Mouse (Mus musculus): ENCODE measurements at regions not wholly inside any gene's neighbourhood (a gene's known extent, or its start where the extent isn't known, plus 50 kb on each side); places are given as distances from the start of the nearest gene placed in this dataset.
A peak's percentile ranks its signal among the peaks of the same experiment; 100 is the strongest.
"Not testable (repeated sequence)": the region's sequence is repeated elsewhere in the genome, so short reads cannot be mapped to it uniquely, and the experiment has no call there.

DNA sequence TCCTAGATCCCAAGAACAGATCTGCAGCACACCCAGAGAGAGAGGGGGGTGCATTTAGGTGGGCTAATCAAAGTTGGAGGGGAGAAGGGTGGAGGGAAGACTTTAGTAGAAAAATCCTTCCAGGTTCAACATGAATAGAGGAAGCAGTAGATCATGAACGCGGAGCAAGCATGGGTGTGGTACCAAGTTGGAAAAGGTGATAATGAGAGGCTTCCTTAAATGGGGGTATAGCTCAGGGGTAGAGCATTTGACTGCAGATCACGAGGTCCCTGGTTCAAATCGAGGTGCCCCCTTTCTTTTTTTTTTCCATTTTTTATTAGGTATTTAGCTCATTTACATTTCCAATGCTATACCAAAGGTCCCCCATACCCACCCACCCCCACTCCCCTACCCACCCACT, 54.0 kb upstream of the Krba1 start:
- not testable (repeated sequence) for DNase-seq (ENCODE audit: low read depth in 2 of 2, low spot score in 2 of 2)

DNA sequence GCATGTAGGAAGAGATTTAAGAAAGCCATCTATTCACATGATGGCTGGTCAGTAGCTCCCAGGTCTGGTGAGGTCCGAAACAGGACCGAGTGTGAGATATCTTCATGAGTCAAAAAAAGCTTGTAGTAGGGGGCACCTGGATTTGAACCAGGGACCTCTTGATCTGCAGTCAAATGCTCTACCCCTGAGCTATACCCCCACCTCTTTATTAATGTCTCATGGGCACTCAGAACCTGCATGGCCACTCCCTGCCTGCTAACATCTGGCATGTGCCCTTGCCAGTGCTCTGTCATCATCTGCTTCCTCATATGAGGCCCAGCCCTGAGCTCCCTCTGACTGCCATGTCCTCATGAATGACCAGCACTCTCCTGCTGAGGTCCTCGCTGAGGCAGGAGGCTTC, 58.4 kb upstream of the Krba1 start:
- not testable (repeated sequence) for DNase-seq (ENCODE audit: low read depth in 2 of 2, low spot score in 2 of 2)

DNA sequence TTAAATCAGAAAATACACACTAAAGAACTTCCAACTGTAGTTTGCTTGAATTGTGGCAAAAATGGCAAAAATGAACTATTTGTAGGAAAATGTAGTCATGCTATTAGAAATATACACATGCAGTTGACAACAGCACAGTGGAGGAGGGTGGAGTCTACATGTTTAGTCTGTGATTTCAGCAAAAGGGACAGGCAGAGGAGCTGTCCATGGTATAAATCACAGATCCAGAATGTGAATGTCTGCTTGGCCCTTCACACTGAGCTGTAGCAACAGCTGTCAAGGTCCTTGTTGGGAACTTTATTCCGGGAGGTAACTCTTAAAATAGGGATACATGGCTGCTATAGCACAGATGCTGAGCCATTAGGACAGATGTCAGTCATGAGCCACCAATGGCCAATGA, 107.4 kb upstream of the Krba1 start:
- no peak for DNase-seq (ENCODE audit: low read depth in 2 of 2, low spot score in 2 of 2)

DNA sequence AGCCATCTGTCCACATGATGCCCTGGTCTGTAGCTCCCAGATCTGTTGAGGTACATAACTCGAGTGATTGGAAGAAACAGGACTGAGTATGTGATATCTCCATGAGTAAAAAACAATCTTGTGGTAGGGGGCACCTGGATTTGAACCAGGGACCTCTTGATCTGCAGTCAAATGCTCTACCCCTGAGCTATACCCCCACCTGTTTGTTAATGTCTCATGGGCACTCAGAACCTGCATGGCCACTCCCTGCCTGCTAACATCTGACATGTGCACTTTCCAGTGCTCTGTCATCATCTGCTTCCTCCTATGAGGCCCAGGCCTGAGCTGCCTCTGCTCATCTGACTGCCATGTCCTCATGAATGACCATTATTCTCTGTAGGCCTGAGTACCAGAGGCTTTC, 115.7 kb upstream of the Krba1 start:
- DNase-seq (ENCODE audit: low read depth in 2 of 2, low spot score in 2 of 2) = not testable (repeated sequence)

DNA sequence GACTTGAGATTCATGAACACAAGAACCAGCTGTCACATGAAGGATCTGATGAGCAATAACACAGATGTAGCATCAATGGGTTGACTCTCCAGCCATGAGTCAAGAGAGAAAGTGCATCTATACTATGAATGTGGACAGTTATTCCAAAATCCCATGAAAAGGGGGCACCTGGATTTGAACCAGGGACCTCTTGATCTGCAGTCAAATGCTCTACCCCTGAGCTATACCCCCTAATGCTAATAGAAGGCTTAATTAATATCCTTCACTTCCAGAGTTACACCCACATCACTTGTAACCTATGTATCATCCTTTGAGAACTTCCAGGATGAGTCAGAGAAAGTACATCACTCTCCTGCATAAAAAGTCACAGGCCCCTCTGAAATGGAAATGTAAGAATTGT, 133.8 kb upstream of the Krba1 start:
- not testable (repeated sequence) for DNase-seq (ENCODE audit: low read depth in 2 of 2, low spot score in 2 of 2)

DNA sequence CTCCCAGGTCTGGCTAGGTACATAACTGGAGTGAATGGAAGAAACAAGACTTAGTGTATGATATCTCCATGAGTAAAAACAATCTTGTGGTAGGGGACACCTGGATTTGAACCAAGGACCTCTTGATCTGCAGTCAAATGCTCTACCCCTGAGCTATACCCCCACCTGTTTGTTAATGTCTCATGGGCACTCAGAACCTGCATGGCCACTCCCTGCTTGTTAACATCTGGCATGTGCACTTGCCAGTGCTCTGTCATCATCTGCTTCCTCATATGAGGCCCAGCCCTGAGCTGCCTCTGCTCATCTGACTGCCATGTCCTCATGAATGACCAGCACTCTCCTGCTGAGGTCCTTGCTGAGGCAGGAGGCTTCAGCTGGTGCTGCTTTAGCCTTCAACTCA, 142.4 kb upstream of the Krba1 start:
- DNase-seq (ENCODE audit: low read depth in 2 of 2, low spot score in 2 of 2) = not testable (repeated sequence)

DNA sequence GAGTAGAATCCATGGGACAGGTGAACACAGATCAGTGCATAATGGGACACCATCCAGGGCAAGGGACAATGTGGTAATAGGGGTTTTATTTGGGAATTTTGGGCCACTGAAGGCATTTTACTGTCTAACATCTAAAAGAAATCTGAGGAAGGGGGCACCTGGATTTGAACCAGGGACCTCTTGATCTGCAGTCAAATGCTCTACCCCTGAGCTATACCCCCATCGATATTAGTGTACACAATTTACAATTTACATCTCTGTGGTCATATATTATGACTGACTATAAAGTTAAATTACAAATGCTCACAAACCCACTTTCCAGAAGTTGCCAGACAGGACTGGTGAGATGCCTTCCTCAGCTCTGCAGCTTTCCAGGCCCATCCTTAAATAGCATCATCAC, 143.4 kb upstream of the Krba1 start:
- DNase-seq (ENCODE audit: low read depth in 2 of 2, low spot score in 2 of 2) = no peak

DNA sequence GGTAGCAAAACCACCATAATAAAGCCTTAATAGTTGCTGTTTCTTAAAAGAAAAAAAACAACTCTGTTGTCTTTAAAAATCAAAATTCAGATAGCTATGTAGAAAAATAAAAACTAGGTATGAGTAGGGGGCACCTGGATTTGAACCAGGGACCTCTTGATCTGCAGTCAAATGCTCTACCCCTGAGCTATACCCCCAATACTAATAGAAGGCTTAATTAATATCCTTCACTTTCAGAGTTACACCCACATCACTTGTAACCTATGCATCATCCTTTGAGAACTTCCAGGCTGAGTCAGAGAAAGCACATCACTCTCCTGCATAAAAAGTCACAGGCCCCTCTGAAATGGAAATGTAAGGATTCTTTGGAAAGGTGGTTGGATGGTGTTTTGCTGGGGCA, 151.2 kb upstream of the Krba1 start:
- DNase-seq (ENCODE audit: low read depth in 2 of 2, low spot score in 2 of 2) = not testable (repeated sequence)

DNA sequence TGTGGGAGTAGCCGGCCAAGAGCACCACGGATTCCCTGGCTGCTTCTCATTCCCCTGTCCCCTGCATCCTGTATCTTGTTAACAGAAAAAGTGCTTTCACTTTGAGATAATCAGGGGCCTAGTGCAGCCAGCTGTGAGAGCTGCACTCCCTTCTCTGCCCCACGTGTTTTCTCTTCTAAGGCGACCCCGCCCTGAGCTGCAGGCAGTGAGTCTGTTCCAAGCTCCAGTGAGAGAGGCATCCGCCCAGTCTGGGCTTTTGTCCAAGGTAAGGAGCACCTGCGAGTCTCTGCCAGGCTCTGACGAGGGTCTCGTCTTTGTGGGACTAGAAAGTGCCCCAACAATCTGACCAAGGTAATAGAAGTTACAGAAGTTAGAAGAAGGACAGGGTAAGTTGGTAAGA, 141.0 kb upstream of the Zfp746 start:
- no peak for DNase-seq (ENCODE audit: low read depth in 2 of 2, low spot score in 2 of 2)

DNA sequence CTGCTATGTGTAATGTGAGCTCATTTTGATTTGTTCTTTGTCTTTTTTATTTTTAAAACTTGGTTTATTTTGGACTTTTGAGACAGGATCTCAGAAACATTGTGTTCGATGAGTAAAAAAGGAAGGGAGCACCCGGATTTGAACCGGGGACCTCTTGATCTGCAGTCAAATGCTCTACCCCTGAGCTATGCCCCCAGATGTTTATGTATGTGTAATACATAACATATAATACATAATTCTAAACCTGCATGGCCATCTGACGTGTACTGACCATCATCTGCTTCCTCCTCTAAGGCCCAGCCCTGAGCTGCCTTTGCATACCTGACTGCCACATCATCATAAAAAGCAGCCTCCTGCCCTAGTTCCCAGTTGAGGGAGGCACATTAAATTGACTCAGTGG, 137.8 kb upstream of the Zfp746 start:
- no peak for DNase-seq (ENCODE audit: low read depth in 2 of 2, low spot score in 2 of 2)

DNA sequence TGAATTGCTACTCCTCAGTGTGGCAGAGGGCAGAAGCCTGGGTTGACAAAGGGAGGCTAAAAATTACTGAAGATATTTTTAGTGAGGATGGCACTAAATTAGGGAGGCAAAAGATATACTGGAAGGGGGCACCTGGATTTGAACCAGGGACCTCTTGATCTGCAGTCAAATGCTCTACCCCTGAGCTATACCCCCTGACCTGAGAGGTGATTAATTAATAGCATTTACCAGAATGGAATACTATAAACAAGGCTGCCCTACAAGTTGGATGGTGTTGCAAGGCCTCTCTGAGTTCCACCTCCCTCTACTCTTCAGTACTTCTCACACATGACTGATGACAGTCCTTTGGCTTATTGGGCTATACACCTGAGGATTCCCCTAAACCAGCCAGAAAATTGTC, 136.6 kb upstream of the Zfp746 start:
- no peak for DNase-seq (ENCODE audit: low read depth in 2 of 2, low spot score in 2 of 2)

DNA sequence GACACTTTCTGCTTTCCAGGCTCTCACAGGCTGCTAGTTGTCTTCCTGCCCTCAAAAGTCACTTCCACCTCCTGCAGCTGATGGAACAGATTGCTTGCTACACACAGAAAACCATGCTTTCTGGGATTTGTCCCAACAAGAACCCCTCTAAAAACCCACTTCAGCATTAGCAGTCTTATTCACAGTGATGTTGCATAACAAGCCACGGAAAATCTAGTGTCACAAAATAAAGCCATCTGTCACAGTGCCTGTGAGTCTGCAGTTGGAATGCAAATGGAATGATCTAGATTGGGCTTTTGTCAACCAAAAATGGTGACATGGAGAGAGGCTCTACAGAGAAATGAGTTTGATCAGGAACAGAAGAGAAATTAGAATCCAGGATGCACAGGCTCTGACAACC, 135.4 kb upstream of the Zfp746 start:
- not testable (repeated sequence) for DNase-seq (ENCODE audit: low read depth in 2 of 2, low spot score in 2 of 2)

DNA sequence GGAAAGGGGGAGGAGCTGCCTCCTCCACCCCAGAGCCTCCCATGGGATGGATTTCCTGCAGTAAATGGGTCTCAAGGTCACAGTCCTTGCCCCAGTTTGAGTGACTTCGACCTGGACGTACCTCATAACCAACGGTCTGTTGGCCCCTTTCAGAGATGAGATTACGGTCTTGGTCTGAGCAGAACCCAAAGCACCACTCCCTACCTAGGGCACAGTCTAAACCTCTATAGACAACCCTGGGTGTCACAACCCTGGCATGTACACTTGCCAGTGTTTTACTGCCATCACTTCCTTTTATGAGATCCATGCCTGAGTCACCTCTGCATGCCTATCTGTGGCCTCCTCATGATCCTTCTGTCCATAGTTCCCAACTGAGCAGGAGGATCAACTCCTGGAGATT, 128.8 kb upstream of the Zfp746 start:
- no peak for DNase-seq (ENCODE audit: low read depth in 2 of 2, low spot score in 2 of 2)

DNA sequence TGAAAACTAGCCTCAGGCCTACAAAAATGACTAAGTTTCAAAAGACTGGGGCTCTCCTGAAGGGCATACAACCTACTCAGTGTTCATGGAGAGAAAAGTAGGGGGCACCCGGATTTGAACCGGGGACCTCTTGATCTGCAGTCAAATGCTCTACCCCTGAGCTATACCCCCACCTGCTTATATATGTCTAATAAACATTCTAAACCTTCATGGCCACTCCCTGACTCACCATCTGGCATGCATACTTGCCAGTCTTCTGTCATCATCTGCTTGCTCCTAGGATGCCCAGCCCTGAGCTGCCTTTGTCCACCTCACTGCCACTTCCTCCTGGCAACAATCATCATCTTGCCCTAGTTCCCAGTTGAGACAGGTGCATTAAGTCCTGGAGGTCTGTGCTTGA, 123.3 kb upstream of the Zfp746 start:
- DNase-seq (ENCODE audit: low read depth in 2 of 2, low spot score in 2 of 2) = no peak

DNA sequence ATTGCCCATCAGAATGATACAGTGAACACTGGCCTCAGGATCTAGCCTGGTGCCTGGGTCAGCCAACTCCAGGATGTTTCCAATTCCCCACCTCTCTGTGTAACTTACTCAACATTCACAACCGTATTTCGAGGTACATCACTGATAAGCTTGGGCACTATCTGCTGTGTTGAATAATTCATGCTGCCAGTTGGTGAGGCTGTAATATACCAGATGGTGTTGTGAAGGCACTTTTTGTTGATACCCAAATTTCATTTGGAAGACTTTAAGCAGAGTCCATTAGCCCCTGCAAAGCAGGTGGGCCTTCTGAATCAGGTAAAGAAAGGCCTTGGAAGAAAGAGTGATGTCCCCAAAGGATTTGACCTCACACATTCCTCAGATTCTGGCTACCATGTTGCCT, 122.7 kb upstream of the Zfp746 start:
- DNase-seq (ENCODE audit: low read depth in 2 of 2, low spot score in 2 of 2) = no peak

DNA sequence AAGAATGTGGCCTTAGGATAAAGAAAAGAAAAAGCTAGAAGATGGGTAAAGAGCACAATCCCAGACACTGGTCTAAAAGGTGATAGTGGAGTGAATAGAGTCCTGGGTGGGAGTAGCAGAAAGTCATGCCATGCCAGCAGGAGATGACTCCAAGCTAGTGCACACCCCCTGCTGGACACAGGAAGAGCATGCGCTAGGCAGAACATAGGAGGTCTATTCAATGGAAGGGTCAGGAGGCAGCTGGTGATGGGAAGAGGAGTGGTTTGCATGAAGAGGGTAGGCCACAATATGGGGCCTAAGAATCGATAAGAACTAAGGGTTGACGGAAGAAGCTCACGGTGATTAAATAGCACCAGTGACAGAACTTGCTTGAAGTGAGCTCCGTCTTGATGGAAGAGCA, 119.3 kb upstream of the Zfp746 start:
- DNase-seq (ENCODE audit: low read depth in 2 of 2, low spot score in 2 of 2) = no peak

DNA sequence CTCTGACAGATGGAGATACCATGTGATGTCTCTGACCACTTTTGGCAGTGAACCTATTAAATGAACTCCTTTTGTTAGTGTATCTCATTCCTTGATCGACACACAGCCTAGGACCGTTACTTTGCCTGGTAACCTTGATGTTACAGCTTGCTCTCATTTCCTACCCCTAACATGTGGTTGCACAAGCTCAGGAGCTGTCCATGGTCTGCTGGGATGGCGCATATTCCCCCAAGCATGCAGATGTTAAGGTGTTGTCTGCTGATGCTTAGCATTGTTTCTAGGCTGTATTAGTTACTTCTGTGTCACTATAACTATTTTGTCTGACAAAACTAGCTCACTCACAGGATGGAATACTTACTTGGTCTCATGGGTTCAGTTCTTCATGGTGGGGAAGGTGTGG, 113.6 kb upstream of the Zfp746 start:
- no peak for DNase-seq (ENCODE audit: low read depth in 2 of 2, low spot score in 2 of 2)

DNA sequence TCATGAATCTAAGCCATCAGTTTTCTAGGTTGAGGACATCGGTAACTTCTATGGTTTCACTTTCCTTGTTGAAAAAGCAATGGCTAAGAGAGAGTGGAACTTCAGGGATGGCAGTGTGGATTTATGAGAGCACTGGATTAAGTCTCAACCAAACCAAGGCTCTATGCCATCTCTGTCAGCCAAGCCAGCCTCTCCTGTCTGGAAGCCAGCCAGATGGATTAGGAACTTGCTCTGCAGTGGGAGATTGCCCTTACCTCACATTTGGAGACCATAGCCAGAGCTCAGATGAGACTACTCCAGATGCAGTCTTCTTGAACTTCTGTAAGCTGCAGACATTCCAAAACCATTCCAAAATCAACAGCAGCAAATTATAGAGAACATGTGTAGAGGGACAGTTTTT, 112.4 kb upstream of the Zfp746 start:
- DNase-seq (ENCODE audit: low read depth in 2 of 2, low spot score in 2 of 2) = no peak

DNA sequence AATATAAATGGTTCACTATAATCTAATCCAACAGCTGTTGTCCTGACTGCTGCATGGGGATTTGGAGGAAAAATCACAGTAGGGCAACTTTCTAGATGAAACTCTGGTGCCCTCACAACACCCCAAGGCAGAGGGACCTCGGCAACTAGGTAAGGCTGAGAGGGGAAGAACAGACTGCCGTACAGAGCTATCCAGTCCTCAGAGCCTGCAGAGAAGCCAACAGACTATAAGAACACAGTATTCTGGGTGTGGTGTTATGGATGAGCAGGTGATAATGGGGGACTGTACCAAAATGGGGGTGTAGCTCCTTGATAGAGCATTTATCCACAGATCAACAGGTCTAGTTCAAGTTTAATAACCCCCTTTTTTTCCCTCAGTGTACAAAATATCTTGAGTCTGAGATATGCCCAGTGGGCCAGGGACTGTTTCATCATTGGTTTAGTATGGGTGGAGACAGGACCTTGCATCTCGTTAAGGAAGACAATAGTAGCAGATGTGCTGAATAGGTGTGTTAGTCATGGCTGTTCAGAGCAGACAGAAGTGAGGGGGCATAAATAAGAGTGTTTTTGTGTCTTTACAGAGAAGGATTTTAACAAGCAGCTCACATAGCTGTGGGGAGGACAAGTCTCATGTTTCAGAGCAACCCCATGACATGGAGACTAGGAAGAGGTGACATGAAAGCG, 111.4 kb upstream of the Zfp746 start:
- DNase-seq (ENCODE audit: low read depth in 2 of 2, low spot score in 2 of 2) = no peak

DNA sequence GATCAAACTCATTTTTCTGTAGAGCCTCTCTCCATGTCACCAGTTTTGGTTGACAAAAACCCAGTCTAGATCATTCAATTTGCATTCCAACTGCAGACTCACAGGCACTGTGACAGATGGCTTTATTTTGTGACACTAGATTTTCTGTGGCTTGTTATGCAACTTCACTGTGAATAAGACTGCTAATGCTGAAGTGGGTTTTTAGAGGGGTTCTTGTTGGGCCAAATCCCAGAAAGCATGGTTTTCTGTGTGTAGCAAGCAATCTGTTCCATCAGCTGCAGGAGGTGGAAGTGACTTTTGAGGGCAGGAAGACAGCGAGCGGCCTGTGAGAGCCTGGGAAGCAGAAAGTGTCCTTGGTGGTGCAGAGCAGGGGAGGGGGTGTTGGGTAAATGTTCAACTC, 102.0 kb upstream of the Zfp746 start:
- DNase-seq (ENCODE audit: low read depth in 2 of 2, low spot score in 2 of 2) = not testable (repeated sequence)

DNA sequence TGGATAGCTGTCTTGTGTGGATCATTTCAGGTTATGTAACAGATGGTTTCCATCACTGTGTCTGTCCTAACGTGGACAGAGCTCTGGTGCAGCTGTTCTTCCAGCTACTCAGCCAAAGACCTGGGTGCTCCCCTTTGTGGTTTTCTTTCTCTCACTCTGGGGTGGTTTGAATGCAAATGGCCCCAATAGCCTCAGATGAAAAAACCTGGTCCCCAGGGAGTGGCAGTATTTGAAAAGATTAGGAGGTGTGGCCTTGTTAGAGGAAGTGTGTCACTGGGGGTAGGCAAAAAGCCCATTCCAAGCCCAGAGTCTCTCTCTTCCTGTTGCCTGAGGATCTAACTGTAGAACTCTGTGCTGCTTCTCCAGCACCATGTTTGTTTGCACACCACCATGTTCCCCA, 98.9 kb upstream of the Zfp746 start:
- DNase-seq (ENCODE audit: low read depth in 2 of 2, low spot score in 2 of 2) = no peak

DNA sequence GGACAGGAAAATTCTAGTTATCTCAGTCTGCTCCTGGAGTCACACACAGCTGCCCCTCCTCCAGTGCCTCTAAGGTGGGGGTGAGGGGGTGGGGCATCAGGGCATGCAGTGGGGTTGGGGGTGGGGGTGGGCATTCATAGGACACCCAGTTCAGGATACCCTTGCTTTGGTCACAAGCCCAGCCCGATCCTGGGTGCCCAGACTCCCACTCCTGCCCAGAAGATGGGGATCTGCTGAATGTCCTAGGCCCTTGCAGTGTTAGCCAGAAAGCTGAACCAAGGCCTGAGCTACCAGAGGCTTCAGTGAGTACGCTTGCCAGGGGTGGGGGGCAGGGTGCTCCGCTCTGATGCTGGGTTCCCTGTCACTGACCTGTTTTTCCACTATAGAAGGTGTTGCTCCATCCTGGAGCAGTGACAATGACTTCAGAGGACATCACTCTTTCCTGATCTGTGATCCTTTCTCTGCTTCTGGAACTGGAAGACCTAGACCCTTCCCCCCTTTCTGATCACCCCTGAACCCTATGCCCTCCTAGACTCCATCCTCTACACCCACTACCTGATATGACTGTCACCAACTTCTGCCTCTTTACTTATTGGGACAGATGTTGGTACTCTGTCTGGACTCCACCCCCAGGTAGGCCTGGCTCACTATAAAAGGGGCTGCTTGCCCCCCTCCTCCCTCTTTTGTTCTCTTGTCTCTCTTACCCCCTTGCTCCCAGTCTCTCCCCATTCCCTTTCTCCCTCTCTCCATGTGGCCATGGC, 92.1 kb upstream of the Zfp746 start:
- no peak for DNase-seq (ENCODE audit: low read depth in 2 of 2, low spot score in 2 of 2)

DNA sequence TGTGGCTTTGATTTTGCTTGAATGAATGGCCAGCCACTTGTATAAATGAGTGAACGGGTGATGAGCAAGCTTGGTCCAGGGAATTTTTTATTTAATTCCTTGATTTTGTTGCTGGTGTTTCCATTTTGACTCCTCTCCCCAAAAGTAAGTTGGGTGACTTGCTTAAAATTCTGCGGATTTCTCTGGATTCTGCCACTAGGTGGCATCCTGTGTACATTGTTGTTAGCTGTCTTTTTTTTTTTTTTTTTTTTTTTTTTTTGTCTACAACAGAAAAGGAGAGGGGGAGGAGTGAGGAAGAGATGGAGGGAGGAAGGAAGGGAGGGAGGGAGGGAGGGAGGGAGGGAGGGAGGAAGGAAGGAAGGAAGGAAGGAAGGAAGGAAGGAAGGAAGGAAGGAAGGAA, 91.5 kb upstream of the Zfp746 start:
- DNase-seq (ENCODE audit: low read depth in 2 of 2, low spot score in 2 of 2) = peak in 1 of 2 experiments; percentile 11
